Mouse (Mus musculus) CH12.LX (cell line): Measurements from ENCODE around the gene Lrrn4cl. TPM values are rescaled to one million over a fixed set of nuclear protein-coding genes. Genes with fewer than 3 reads are reported as not detected.

Experiments used
- DNase-seq: peaks from one replicate; pipeline ENCODE4 v3.0.0-alpha.2; 2013; ENCODE audit errors: extremely low read depth
- H3K27ac ChIP-seq: 2 replicates; pipeline ENCODE4 v1.5.1; 2012; ENCODE audit warnings: low read depth, mild to moderate bottlenecking, control low read depth, moderate library complexity; ENCODE audit not compliant: insufficient read depth
- H3K27me3 ChIP-seq: replicated peaks from 2 replicates; pipeline ENCODE3; 2012; ENCODE audit warnings: inconsistent platforms
- H3K36me3 ChIP-seq, 2 experiments: replicated peaks in 1 of 2; 2 replicates each; pipeline versions ENCODE3 to v1.6.1; 2012; ENCODE audit warnings: inconsistent platforms in 1 of 2, low read length in 1 of 2, mild to moderate bottlenecking in 1 of 2, mixed read lengths in 1 of 2, moderate library complexity in 1 of 2; ENCODE audit not compliant: control insufficient read depth in 1 of 2, insufficient read depth in 1 of 2
- H3K4me1 ChIP-seq, 2 experiments: 2 replicates each; pipeline ENCODE4 v1.6.1; 2012; ENCODE audit warnings: inconsistent platforms in 1 of 2, moderate library complexity in 1 of 2; ENCODE audit not compliant: insufficient read depth in 2 of 2, control insufficient read depth in 1 of 2
- H3K4me2 ChIP-seq: 2 replicates; pipeline ENCODE4 v1.6.1; 2012; ENCODE audit warnings: low read depth, mild to moderate bottlenecking, control low read depth; ENCODE audit not compliant: poor library complexity, insufficient read depth, severe bottlenecking
- H3K4me3 ChIP-seq, 3 experiments: fragments of 150-350 bp in 1 of 3; sonication (generic) in 1 of 3; replicated peaks in 1 of 3; 2 replicates each; pipeline versions ENCODE3 to v1.5.1; 2011 to 2012; ENCODE audit warnings: low read depth in 2 of 3, low read length in 2 of 3, mild to moderate bottlenecking in 2 of 3, moderate library complexity in 2 of 3, control low read depth in 1 of 3, improper control_type of control experiment in 1 of 3, inconsistent platforms in 1 of 3, mixed read lengths in 1 of 3; ENCODE audit not compliant: poor library complexity in 1 of 3
- H3K79me2 ChIP-seq: replicated peaks from 2 replicates; pipeline ENCODE4 v1.6.1; 2012; ENCODE audit warnings: mild to moderate bottlenecking, moderate library complexity; ENCODE audit not compliant: control insufficient read depth, poor library complexity, insufficient read depth, severe bottlenecking; ENCODE audit errors: extremely low read depth
- H3K9ac ChIP-seq: 2 replicates; pipeline ENCODE4 v1.6.1; 2012; ENCODE audit warnings: low read depth, mild to moderate bottlenecking, control low read depth, moderate library complexity; ENCODE audit not compliant: insufficient read depth
- H3K9me3 ChIP-seq: replicated peaks from 2 replicates; pipeline ENCODE3; 2012; ENCODE audit warnings: low read length, inconsistent platforms, mixed read lengths
- CHD1 ChIP-seq: IDR thresholded peaks from 2 replicates; pipeline ENCODE4 v1.6.1; 2012; ENCODE audit warnings: low read depth, low read length, improper control_type of control experiment, inconsistent platforms
- CTCF ChIP-seq, 2 experiments: IDR thresholded peaks in 1 of 2; conservative IDR thresholded peaks in 1 of 2; 2 replicates each; pipeline ENCODE4 v1.5.1; 2011 to 2012; ENCODE audit warnings: low read depth in 2 of 2, low read length in 2 of 2, improper control_type of control experiment in 1 of 2, inconsistent platforms in 1 of 2, mild to moderate bottlenecking in 1 of 2, moderate library complexity in 1 of 2
- E2F4 ChIP-seq: IDR thresholded peaks from 2 replicates; pipeline ENCODE4 v1.6.1; 2011; ENCODE audit warnings: low read depth, low read length, improper control_type of control experiment; ENCODE audit not compliant: insufficient replicate concordance
- ELF1 ChIP-seq: IDR thresholded peaks from 2 replicates; pipeline ENCODE4 v1.6.1; 2014; ENCODE audit warnings: low read depth, mild to moderate bottlenecking, inconsistent platforms, low read length, improper control_type of control experiment
- EP300 ChIP-seq: IDR thresholded peaks from 2 replicates; pipeline ENCODE4 v1.6.1; 2011; ENCODE audit warnings: low read length, improper control_type of control experiment
- ETS1 ChIP-seq: conservative IDR thresholded peaks from 2 replicates; pipeline ENCODE4 v1.6.1; 2012; ENCODE audit warnings: low read depth, mild to moderate bottlenecking, inconsistent platforms, low read length, improper control_type of control experiment, moderate library complexity
- GABPA ChIP-seq: IDR thresholded peaks from 2 replicates; pipeline ENCODE4 v1.6.1; 2012; ENCODE audit warnings: low read depth, low read length, improper control_type of control experiment, inconsistent platforms; ENCODE audit not compliant: insufficient replicate concordance
- HCFC1 ChIP-seq: IDR thresholded peaks from 2 replicates; pipeline ENCODE4 v1.6.1; 2012; ENCODE audit warnings: low read depth, mild to moderate bottlenecking, inconsistent platforms, low read length, improper control_type of control experiment
- IRF4 ChIP-seq: IDR thresholded peaks from 2 replicates; pipeline ENCODE4 v1.6.1; 2014; ENCODE audit warnings: low read depth, mild to moderate bottlenecking, inconsistent platforms, low read length, improper control_type of control experiment
- JUN ChIP-seq: IDR thresholded peaks from 2 replicates; pipeline ENCODE4 v1.6.1; 2011; ENCODE audit warnings: low read depth, mild to moderate bottlenecking, low read length, improper control_type of control experiment, moderate library complexity; ENCODE audit not compliant: insufficient read depth
- JUND ChIP-seq: conservative IDR thresholded peaks from 2 replicates; pipeline ENCODE4 v1.6.1; 2011; ENCODE audit warnings: low read depth, low read length, improper control_type of control experiment
- MAFK ChIP-seq: IDR thresholded peaks from 2 replicates; pipeline ENCODE4 v1.6.1; 2011; ENCODE audit warnings: low read length, improper control_type of control experiment; ENCODE audit not compliant: insufficient replicate concordance
- MAX ChIP-seq: IDR thresholded peaks from 2 replicates; pipeline ENCODE4 v1.6.1; 2011; ENCODE audit warnings: low read length, improper control_type of control experiment
- MAZ ChIP-seq: IDR thresholded peaks from 2 replicates; pipeline ENCODE4 v1.6.1; 2012; ENCODE audit warnings: low read depth, mild to moderate bottlenecking, inconsistent platforms, low read length, improper control_type of control experiment, moderate library complexity
- MEF2A ChIP-seq: IDR thresholded peaks from 2 replicates; pipeline ENCODE4 v1.6.1; 2014; ENCODE audit warnings: low read depth, mild to moderate bottlenecking, inconsistent platforms, low read length, improper control_type of control experiment, borderline replicate concordance
- MYC ChIP-seq: IDR thresholded peaks from 2 replicates; pipeline ENCODE4 v1.6.1; 2011; ENCODE audit warnings: low read depth, mild to moderate bottlenecking, improper control_type of control experiment, low read length
- NELFE ChIP-seq: IDR thresholded peaks from 2 replicates; pipeline ENCODE4 v1.6.1; 2011; ENCODE audit warnings: low read depth, low read length, improper control_type of control experiment
- PAX5 ChIP-seq: IDR thresholded peaks from 2 replicates; pipeline ENCODE4 v1.6.1; 2012; ENCODE audit warnings: low read length, inconsistent platforms, mixed read lengths
- POLR2A ChIP-seq: IDR thresholded peaks from 2 replicates; pipeline ENCODE4 v1.6.1; 2011; ENCODE audit warnings: low read depth, mild to moderate bottlenecking, improper control_type of control experiment, low read length
- RAD21 ChIP-seq: IDR thresholded peaks from 2 replicates; pipeline ENCODE4 v1.6.1; 2011; ENCODE audit warnings: low read depth, mild to moderate bottlenecking, low read length, improper control_type of control experiment, moderate library complexity
- RCOR1 ChIP-seq: conservative IDR thresholded peaks from 2 replicates; pipeline ENCODE4 v1.6.1; 2012; ENCODE audit warnings: low read depth, mild to moderate bottlenecking, inconsistent platforms, low read length, improper control_type of control experiment
- SIN3A ChIP-seq: IDR thresholded peaks from 2 replicates; pipeline ENCODE4 v1.6.1; 2012; ENCODE audit warnings: low read length, improper control_type of control experiment, inconsistent platforms
- SMC3 ChIP-seq: IDR thresholded peaks from 2 replicates; pipeline ENCODE4 v1.6.1; 2011; ENCODE audit warnings: low read depth, low read length, improper control_type of control experiment
- TBP ChIP-seq: conservative IDR thresholded peaks from 2 replicates; pipeline ENCODE4 v1.6.1; 2011; ENCODE audit warnings: low read depth, low read length, improper control_type of control experiment
- UBTF ChIP-seq: IDR thresholded peaks from 2 replicates; pipeline ENCODE4 v1.6.1; 2012; ENCODE audit warnings: low read depth, mild to moderate bottlenecking, inconsistent platforms, low read length, improper control_type of control experiment, moderate library complexity
- USF1 ChIP-seq: IDR thresholded peaks from 2 replicates; pipeline ENCODE4 v1.6.1; 2014; ENCODE audit warnings: low read depth, mild to moderate bottlenecking, inconsistent platforms, low read length, improper control_type of control experiment
- ZC3H11A ChIP-seq: IDR thresholded peaks from 2 replicates; pipeline ENCODE4 v1.6.1; 2012; ENCODE audit warnings: low read depth, mild to moderate bottlenecking, inconsistent platforms, low read length, improper control_type of control experiment
- ZKSCAN1 ChIP-seq: IDR thresholded peaks from 2 replicates; pipeline ENCODE4 v1.6.1; 2012; ENCODE audit warnings: low read depth, inconsistent platforms, low read length, improper control_type of control experiment, borderline replicate concordance
- dilution Hi-C: fragments of 300-500 bp; cut with MboI; formaldehyde crosslinking; loops from 2 replicates; pipeline ENCODE4 v1.14.3; 2020; ENCODE audit warnings: low sequenced_read_pairs; ENCODE audit not compliant: extremely low pct_unique_long_range_greater_than_20kb, extremely low pct_ligation_motif_present
- in situ Hi-C: fragments of 300-500 bp; cut with MboI; formaldehyde crosslinking; loops from 3 replicates; pipeline ENCODE4 v1.14.3; 2019; ENCODE audit warnings: low sequenced_read_pairs, low pct_ligation_motif_present, low pct_unique_long_range_greater_than_20kb, mixed read lengths
- polyA plus RNA-seq: library from polyadenylated mRNA; unstranded; fragments of >175 nt; gene quantifications from 2 replicates; pipeline ENCODE4 v1.2.1, GENCODE M21; 2012; ENCODE audit warnings: low read depth; ENCODE audit not compliant: insufficient read length
- total RNA-seq, 2 experiments: library from RNA; depleted of rRNA; stranded (reverse); fragments of 300-350 nt in 1 of 2; fragments of >200 nt in 1 of 2; gene quantifications; 2 replicates each; pipeline ENCODE4 v1.2.3; 2012 to 2014

The Lrrn4cl gene
- total RNA-seq (2012; rRNA removed) = 0.13 and 0.17 TPM in 2 replicates
- total RNA-seq (2014; rRNA removed) = 0.31 and 0.32 TPM in 2 replicates
- polyA plus RNA-seq = 0.41 and 0.61 TPM in 2 replicates

DNA sequence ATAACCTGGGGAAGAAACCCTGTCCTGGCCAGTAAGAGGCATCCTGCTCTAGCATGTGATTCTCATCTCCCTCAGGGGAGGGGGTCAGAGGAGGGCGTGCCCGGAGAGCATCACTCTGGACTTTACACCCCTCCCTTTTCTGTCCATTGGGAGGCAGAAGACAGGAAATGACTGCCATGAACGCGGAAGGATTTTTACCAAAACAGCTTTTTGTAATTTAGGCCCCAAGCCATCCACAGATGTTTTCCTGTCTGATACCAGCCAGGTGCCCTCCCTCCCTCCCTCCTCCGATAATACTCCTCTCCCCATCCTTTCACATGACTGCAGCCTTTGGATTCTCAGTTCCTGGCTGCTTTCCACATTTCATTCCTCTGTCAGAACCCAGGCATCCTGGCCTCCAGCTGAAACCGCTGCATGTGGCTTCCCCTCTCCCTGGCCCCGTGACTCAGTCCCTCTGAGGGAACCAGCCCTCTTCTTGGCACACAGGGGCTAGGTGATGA, at the start of gene Lrrn4cl:
Lrrn4cl (plus strand) TSS at position 367 of the 500 bp plus-strand sequence.
- Histone ChIP-seq H3K9me3 (no peaks in the 10 kb centered on the region), H3K79me2 (no peaks in the 10 kb centered on the region)
- DNase-seq = no peak
- in situ Hi-C loops = no loop called here
- TF ChIP-seq UBTF (no peak), PAX5 (no peak), IRF4 (no peak), ZKSCAN1 (no peak), MAZ (no peak), ZC3H11A (no peak), RCOR1 (no peak), SMC3 (no peak), HCFC1 (no peak), MYC (no peak)
- TF ChIP-seq, all 38 proteins: peak for 0
- dilution Hi-C loops = no loop called here
- Histone ChIP-seq H3K9ac (no peak within 1 kb of the TSS), H3K4me3 (no peak within 1 kb of the TSS), H3K27me3 (no peaks in the 10 kb centered on the region), H3K4me1 (no peaks in the 10 kb centered on the region), H3K4me2 (no peak within 1 kb of the TSS), H3K36me3 (peaks cover 32 to 39% of the 10 kb centered on the region in 2 experiments), H3K27ac (no peak within 1 kb of the TSS)

- Histone ChIP-seq H3K9ac (peak within 1 kb of the TSS; percentile 73), H3K36me3 (peaks cover 12 to 27% of the 10 kb centered on the region in 2 experiments), H3K27me3 (no peaks in the 10 kb centered on the region), H3K9me3 (no peaks in the 10 kb centered on the region), H3K4me3 (peak within 1 kb of the TSS; percentile 64 to 89 (median 82)), H3K4me1 (peaks cover 8 to 49% of the 10 kb centered on the region in 2 experiments), H3K27ac (peak within 1 kb of the TSS; percentile 63), H3K4me2 (peak within 1 kb of the TSS; percentile 88), H3K79me2 (peaks cover 11% of the 10 kb centered on the region)
- dilution Hi-C loops (no loop called here), in situ Hi-C loops (no loop called here)
- peak; percentile 99 for DNase-seq
- TF ChIP-seq MAZ (peak; percentile 57; the same call in 1 of the 2 replicates), MYC (no peak), UBTF (no peak), HCFC1 (peak; percentile 71), IRF4 (0 out of 2 replicates have a peak, but pooled peaks have one; percentile 31), MEF2A (peak; percentile 39; the same call in 1 of the 2 replicates), USF1 (no peak), ZC3H11A (no peak), NELFE (peak; percentile 91), SIN3A (peak; percentile 81), EP300 (peak; percentile 1; the same call in 1 of the 2 replicates), RAD21 (no peak), JUN (no peak), ETS1 (peak; percentile 37; the same call in 1 of the 2 replicates), ZKSCAN1 (no peak), CHD1 (no peak), JUND (no peak; the same call in 1 of the 2 replicates), MAFK (0 out of 2 replicates have a peak, but pooled peaks have one; percentile 32), MAX (peak; percentile 70), ELF1 (peak; percentile 65), CTCF (conservative IDR thresholded peaks at IDR 0.05 in 1 of 2, IDR thresholded peaks at IDR 0.05 in 1 of 2; ENCODE audit: low read depth in 2 of 2, low read length in 2 of 2) (no peak), E2F4 (peak; percentile 87; the same call in 1 of the 2 replicates), GABPA (no peak), POLR2A (peak; percentile 67), TBP (peak; percentile 80; the same call in 1 of the 2 replicates)
These were observed 48.3 kb upstream of the Lrrn4cl start, which contains the start of gene Zbtb3 for GRCm38 (mm10) chr19:8802130-8802821. Gene Zbtb3 (plus strand): TSS chr19:8802555.
